Mouse (Mus musculus) right cerebral cortex, postnatal 4 days (tissue): ENCODE data around the gene Ncstn.

Source experiments
- DNase-seq: peaks from one replicate; pipeline ENCODE4 v3.0.0-alpha.2; 2022

Ncstn gene

GRCm38 (mm10) chr1:172082101-172082898 lies at the start of gene Ncstn, which contains the start of gene Copa:
Gene Ncstn (minus strand): TSS chr1:172082795.
Gene Copa (plus strand): TSS chr1:172082529.
- peak; percentile 86 for DNase-seq

- no peak for DNase-seq
Observed at GRCm38 (mm10) chr1:172132319-172132718, 49.7 kb upstream of the Ncstn start.

DNA sequence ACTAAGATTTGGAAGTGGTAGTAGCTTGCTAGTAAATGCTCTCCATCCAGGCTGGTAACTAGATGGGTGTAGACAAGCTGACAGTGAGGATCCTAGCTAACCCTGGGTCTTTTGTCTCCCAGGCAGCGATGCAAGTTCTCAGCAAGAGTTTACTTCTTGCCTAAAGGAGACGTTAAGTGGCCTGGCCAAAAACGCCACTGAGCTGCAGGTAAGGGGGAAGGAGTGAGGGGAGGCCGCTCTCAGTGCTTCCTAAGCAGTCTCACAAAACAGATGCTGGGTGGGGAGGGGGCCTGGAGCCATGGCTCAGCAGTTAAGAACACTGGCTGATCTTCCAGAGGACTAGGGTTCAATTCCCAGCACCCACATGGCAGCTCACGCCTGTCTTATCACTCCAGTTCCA lies 47.2 kb upstream of the Ncstn start:
- DNase-seq = no peak

DNA sequence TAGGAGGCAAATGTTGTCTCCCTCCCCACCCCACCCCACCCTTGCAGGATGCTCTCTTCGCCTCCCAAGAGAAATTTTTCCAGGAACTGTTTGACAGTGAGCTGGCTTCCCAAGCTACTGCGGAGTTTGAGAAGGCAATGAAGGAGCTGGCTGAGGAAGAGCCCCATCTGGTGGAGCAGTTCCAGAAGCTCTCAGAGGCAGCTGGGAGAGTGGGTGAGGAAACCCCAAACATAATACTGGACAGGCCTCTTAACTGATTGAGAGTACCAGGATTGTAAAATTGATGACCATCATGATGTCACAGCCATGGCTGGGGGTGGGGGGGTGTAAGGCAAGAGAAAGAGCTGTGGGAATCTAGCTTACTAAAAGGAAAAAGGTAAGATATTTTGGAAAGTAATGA lies 46.5 kb upstream of the Ncstn start:
- DNase-seq = peak; percentile 32

DNA sequence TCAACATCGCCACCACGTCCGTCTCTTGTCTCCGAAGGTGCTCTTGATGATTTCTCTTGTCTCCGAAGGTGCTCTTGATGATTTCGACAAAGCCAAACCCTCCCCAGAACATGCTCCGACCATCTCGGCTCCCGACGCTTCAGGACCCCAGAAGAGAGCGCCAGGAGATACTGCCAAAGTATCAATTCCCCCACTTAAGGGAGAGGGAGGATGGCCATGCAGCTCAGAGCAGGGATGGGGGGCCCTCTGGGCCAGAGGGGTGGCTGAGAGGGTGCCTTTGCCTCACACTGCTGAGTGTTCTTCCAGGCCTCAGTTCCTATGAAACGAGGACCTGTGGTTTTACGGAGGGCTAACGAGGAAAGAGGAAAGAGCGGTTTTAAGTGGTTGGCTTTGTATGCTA lies 46.0 kb upstream of the Ncstn start:
- DNase-seq = no peak

- no peak for DNase-seq
Observed at GRCm38 (mm10) chr1:172127487-172127886, 44.9 kb upstream of the Ncstn start.

GRCm38 (mm10) chr1:172126376-172127347 lies 44.1 kb upstream of the Ncstn start, which contains the start of gene Pex19:
Gene Pex19 (plus strand): TSS chr1:172126755.
- DNase-seq = peak; percentile 82

DNA sequence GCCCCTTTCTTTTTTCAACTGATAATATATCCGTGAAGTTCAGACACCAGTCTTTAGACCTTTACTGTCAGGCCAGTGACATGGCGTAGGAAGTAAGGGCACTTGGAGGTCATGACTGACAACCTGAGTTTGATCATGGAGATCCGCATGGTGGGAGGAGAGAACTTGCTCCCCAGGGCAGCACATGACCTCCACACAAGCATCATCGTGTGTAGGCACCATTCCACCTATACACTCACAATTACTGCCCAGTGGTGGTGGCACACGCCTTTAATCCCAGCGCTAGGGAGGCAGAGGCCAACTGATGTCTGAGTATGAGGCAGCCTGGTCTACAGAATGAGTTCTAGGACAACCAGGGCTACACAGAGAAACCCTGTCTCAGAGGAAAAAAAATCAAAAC lies 42.0 kb upstream of the Ncstn start:
- no peak for DNase-seq

DNA sequence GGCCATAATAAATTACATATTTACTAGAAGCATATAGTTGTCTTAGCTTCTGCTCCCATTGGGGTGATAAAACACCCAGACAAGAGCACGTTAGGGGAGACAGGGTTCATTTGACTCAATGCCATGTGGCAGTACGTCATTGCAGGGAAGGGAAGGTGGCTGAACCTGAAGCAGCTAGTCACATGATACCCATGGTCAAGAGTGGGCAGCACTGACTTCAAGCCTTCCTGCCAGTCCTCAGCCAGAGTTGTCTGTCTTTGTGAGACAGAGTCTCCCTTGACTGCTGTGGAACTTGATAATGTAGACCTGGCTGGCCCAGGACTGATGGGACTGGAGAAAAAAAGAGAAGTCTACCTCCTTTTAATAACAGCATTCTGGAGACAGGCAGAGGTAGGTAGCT lies 40.1 kb upstream of the Ncstn start:
- DNase-seq = no peak

GRCm38 (mm10) chr1:172119720-172120119 lies 37.1 kb upstream of the Ncstn start:
- no peak for DNase-seq

- DNase-seq = no peak
Observed at GRCm38 (mm10) chr1:172119100-172119499, 36.5 kb upstream of the Ncstn start.

DNA sequence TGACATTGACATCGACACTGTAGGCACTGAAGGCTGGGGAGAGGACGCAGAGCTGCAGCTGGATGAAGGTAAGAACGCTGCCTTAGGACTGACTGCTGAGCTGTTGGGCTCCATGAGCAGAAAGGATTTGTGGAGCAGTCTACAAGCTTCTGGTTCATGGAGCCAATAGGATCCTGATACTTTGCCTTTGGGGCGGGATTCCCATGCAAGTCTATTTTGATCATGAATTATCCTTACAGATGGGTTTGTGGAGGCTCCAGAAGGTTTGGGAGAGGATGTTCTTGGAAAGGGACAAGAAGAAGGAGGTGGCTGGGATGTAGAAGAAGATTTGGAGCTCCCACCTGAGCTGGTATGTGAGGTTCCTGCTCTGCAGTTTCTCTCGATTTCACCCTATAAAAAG lies 34.4 kb upstream of the Ncstn start:
- DNase-seq = no peak

DNA sequence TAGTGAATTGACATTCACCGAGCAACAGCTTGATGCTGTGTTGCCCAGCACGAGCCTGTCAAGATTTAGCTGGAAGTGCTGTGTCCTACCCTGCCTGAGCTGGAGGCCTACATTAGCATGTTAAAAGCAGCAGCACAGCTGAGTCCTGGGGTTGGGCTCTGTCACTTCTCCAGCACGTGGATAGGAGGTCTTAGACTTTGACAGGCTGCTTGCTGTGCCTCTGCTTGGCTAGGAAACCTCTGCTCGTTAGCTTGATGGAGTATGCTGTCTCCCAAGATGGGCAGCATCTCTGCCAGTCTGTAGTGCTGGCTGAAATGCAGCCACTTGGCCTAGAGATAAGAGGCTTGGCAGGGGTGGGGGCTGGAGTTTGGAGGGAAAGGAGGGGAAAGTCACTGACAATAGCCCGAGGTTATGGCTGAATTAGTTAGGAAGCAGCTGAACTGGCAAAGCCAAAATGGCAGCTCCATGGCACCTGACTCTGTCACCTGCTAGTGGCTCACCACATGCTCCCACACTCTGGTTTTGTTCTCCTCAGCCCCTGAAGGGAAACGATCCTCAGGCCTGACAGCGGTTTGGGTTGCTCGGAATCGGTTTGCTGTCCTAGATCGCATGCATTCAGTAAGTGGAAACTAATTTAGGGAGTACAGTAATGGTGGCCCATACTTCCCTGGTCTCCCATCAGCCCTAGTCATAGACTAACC lies 25.3 kb upstream of the Ncstn start:
- DNase-seq = no peak

DNA sequence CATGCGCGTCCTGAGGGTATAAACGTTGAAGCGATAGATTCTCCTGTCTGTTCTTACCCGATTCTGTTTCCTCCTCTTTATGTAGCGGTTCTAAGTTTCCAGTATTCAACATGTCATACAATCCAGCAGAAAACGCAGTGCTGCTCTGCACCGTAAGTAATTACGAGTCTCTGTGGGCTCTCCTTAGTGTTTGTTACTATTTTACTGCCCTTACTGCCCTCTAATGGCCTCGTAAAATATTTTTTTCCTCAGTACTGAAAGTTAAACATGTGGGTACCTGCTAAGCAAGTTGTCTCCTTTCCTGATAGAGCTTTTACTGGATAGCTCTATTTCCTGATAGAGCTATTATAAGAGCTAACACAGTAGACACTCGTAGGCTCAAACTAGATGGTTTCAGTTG lies 22.5 kb upstream of the Ncstn start:
- no peak for DNase-seq

- no peak for DNase-seq
Observed at GRCm38 (mm10) chr1:172103619-172104018, 21.0 kb upstream of the Ncstn start.

DNA sequence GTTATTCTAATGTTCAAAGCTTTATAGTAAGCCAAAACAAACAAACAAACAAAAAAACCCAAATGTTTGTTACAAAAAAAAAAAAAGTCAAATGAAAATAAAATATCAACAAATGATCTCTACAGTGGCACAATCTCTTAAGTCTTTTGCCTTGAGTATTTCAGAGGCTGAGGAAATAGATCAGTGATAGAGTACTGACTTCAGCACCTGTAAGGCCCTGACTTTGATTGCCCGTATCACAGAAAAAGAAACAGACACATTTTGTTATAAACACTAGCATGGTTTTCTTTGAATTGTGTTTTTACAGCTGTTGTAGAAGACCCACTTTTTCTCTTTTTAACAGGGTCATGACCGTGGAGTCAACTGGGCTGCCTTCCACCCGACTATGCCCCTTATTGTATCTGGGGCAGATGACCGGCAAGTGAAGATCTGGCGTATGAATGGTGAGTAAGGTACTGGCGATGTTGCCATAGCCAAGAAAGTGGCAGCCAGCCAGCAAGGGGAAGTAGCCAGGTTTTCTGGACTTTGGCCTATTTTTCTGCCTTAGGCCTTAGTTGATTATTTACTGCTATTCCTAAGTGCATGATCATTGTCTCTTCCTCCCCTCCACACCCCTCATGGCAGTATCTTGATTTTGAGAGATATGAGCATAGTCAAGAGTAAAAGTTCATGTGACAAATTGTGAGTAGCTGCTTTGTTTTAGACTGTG lies 16.9 kb upstream of the Ncstn start:
- DNase-seq = peak; percentile 15

DNA sequence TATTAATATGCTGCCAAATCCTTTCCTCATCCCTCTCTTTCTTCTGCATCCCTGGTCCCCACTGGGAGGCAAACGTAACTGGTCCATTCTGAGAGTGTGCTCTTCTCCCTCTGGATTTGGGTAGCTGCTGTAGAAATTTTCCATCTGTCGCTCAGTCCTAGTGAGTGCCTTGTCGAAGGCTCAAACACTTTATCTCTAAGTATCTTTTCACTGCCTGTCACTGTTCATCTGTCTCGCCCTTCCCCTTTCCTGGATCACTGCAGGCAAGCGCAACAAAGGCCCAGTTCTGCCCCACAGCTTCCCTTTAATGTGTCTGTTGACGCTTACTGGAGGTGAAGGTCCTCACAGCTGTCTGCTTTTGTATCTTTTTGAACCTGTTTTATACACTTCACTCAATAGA lies 12.6 kb upstream of the Ncstn start:
- no peak for DNase-seq

- DNase-seq = no peak
Observed at GRCm38 (mm10) chr1:172094295-172094694, 11.7 kb upstream of the Ncstn start.

GRCm38 (mm10) chr1:172093522-172093921 lies 10.9 kb upstream of the Ncstn start:
- no peak for DNase-seq

- DNase-seq = no peak
Observed at GRCm38 (mm10) chr1:172082899-172083445, 377 bp upstream of the Ncstn start.

DNA sequence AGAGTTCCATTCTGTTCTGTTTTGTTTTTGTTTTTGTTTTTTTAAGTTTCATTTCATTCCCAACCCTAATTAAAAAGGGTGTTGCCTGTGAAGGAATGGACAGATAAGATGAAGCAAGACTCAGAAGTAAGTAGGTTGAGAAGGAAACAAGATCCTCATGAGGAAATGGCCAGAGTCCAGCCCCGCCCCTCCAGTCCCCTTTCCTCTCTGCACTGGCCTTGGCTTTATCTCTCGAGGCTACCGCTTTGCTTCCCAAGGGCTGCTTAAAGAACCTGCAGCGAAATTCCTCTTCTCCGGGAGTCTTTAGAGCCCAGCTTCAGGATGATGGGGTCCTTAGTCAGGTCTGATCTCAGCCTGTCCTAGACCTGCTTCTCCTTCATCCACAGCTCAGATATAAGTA lies 4.6 kb downstream of the Ncstn start:
- no peak for DNase-seq

- DNase-seq = no peak
Observed at GRCm38 (mm10) chr1:172072604-172073003, 10.0 kb downstream of the Ncstn start.
